Mouse (Mus musculus) stomach, embryonic 16.5 days (tissue): ENCODE data around the gene Plppr3. TPM values are rescaled to one million over a fixed set of nuclear protein-coding genes. Genes with fewer than 3 reads are reported as not detected.

Experiments used
- ATAC-seq: fragments of 200-750 bp; cut with Nextera tagmentation; 2 replicates; pipeline ENCODE4 v1.8.0; 2017; ENCODE audit warnings: moderate number of reproducible peaks, moderate TSS enrichment; ENCODE audit not compliant: insufficient read depth, low FRiP score
- H3K27ac ChIP-seq: fragments of 300-500 bp; sonication (generic); 2 replicates; pipeline ENCODE4 v1.5.1; 2014; ENCODE audit warnings: low read length
- H3K27me3 ChIP-seq: fragments of 300-500 bp; sonication (generic); 2 replicates; pipeline ENCODE4 v1.6.1; 2014; ENCODE audit warnings: low read length, control low read depth, mixed read lengths; ENCODE audit not compliant: control insufficient read depth, insufficient read depth
- H3K36me3 ChIP-seq: fragments of 300-500 bp; sonication (generic); 2 replicates; pipeline ENCODE4 v1.6.1; 2014; ENCODE audit warnings: low read length; ENCODE audit not compliant: control insufficient read depth, insufficient read depth
- H3K4me1 ChIP-seq: fragments of 300-500 bp; sonication (generic); 2 replicates; pipeline ENCODE4 v1.6.1; 2014; ENCODE audit warnings: low read length, control low read depth, mixed read lengths; ENCODE audit not compliant: control insufficient read depth, insufficient read depth
- H3K4me2 ChIP-seq: fragments of 300-500 bp; sonication (generic); 2 replicates; pipeline ENCODE4 v1.6.1; 2014; ENCODE audit warnings: low read depth, low read length, mixed read lengths
- H3K4me3 ChIP-seq: fragments of 300-500 bp; sonication (generic); replicated peaks from 2 replicates; pipeline ENCODE4 v1.5.1; 2014; ENCODE audit warnings: mild to moderate bottlenecking, low read length
- H3K9ac ChIP-seq: fragments of 300-500 bp; sonication (generic); 2 replicates; pipeline ENCODE4 v1.6.1; 2014; ENCODE audit warnings: low read length
- H3K9me3 ChIP-seq: fragments of 300-500 bp; sonication (generic); replicated peaks from 2 replicates; pipeline ENCODE4 v1.6.1; 2016; ENCODE audit warnings: low read length, control low read depth; ENCODE audit not compliant: control insufficient read depth
- WGBS: fragments of 180-500 bp; shearing (Covaris S2); extraction: QIAGEN DNeasy Blood & Tissue Kit; methylation state at CpG from one replicate; pipeline ENCODE4 v1.1.7; 2014; 5-methylcytosine and 5-hydroxymethylcytosine counted together
- microRNA-seq: library from miRNA; unstranded; fragments of <30 nt; microRNA quantifications from one replicate; pipeline ENCODE4, GENCODE M21; 2016
- polyA plus RNA-seq: library from polyadenylated mRNA; unstranded; fragments of >200 nt; fragmentation: Nextera tagmentation; extraction: Ambion mirVana; gene quantifications from 2 replicates; pipeline ENCODE4 v1.2.1, GENCODE M21; 2015

Gene Plppr3
- polyA plus RNA-seq, 1 experiment from 2014 or later: 28.7 TPM

DNA sequence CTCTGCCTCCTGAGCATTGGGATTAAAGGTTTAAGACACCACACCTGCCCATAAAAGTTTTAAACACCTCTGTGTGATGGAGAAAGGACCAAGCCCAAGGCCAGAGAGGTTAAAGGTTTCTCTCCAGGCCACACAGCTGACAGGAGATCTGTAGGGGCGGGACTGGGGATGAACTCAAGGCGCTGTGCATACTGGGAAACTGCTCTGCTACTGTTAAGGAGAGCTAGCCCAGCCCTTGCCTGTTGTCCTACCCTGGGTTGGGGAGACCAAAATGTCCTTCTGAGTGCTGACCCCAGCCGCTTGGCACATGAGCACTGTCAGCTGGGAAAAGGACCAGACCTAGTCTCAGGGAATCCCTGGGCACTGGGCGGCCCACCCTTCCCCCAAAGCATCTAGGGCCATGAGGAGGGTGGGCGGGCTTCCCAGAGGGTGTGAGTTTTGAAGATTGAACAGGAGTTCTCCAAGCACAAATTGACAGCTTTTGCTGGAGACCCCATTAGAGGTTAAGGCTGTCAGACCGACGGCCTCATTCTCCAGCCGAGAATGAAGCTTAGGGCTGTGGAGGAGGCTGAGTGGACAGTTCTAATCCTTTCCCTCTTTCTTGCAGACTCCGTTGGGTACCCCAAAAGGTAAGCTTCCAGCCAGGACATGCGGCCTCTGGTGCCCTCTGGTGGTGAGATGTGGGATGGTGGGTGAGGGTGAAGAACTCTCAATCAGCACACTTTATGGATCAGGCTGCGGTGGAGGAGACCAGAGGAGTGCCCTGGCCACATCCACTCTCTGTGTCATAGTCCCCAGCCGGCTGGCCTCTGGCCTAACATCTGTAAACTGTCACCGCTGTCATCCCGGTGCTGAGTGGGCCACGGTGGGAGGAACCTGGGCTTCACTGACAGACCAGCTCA, 62.4 kb downstream of the Plppr3 start:
- no peak overlapping the region for H3K4me2 ChIP-seq
- H3K36me3 ChIP-seq: 0 out of 2 replicates have a peak, but pooled peaks cover 4% of the 10 kb centered on the region
- peak; percentile 51; the same call in 1 of the 2 replicates for ATAC-seq
- H3K4me1 ChIP-seq: 0 out of 2 replicates have a peak, but pooled peaks cover 2% of the 10 kb centered on the region
- WGBS: 29% methylated on average over 15 of the region's 15 CpGs
- H3K27ac ChIP-seq: no peak overlapping the region
- H3K9ac ChIP-seq: no peak overlapping the region
- H3K9me3 ChIP-seq: no peaks in the 10 kb centered on the region
- H3K27me3 ChIP-seq: no peaks in the 10 kb centered on the region
- H3K4me3 ChIP-seq: no peak overlapping the region

Small RNAs within 50 kb of the gene (microRNA-seq; reads per million reads assigned to microRNA genes)
- gene Mir6910: not detected

Other genes starting within 250 kb of the Plppr3 start
- gene Shc2, start 236.7 kb downstream of the Plppr3 start, polyA plus RNA-seq: 3.0 and 3.2 TPM in 2 replicates
- not detected in 2 replicates for gene Odf3l2, start 228.9 kb downstream of the Plppr3 start, polyA plus RNA-seq
- gene Madcam1, start 210.1 kb downstream of the Plppr3 start, polyA plus RNA-seq: 33.7 and 41.9 TPM in 2 replicates
- gene Tpgs1, start 205.3 kb downstream of the Plppr3 start, polyA plus RNA-seq: 47.4 and 53.2 TPM in 2 replicates
- 84.6 and 86.3 TPM in 2 replicates for gene Cdc34, start 192.4 kb downstream of the Plppr3 start, polyA plus RNA-seq
- 0.31 and 0.44 TPM in 2 replicates for gene Gzmm, start 185.6 kb downstream of the Plppr3 start, polyA plus RNA-seq
- gene Bsg, start 170.1 kb downstream of the Plppr3 start, polyA plus RNA-seq: 983 and 1,041 TPM in 2 replicates
- gene Hcn2, start 158.0 kb downstream of the Plppr3 start, polyA plus RNA-seq: not detected in 2 replicates
- 33.3 and 40.9 TPM in 2 replicates for gene Polrmt, start 128.1 kb downstream of the Plppr3 start, polyA plus RNA-seq
- gene Fgf22, start 119.6 kb downstream of the Plppr3 start, polyA plus RNA-seq: 0.37 and 0.50 TPM in 2 replicates
- 29.9 and 34.8 TPM in 2 replicates for gene Rnf126, start 107.7 kb downstream of the Plppr3 start, polyA plus RNA-seq
- gene Fstl3, start 97.4 kb downstream of the Plppr3 start, polyA plus RNA-seq: 18.1 and 23.1 TPM in 2 replicates
- gene Prss57, start 83.7 kb downstream of the Plppr3 start, polyA plus RNA-seq: 0.55 and 0.72 TPM in 2 replicates
- 56.8 and 58.0 TPM in 2 replicates for gene Palm, start 81.1 kb downstream of the Plppr3 start, polyA plus RNA-seq
- 50.6 and 62.3 TPM in 2 replicates for gene Misp, start 53.6 kb downstream of the Plppr3 start, polyA plus RNA-seq
- 268 and 308 TPM in 2 replicates for gene Ptbp1, start 20.2 kb downstream of the Plppr3 start, polyA plus RNA-seq
- 4.1 and 7.2 TPM in 2 replicates for gene Prtn3, start 158 bp downstream of the Plppr3 start, polyA plus RNA-seq
- 6.3 and 9.8 TPM in 2 replicates for gene Elane, start 11.6 kb upstream of the Plppr3 start, polyA plus RNA-seq
- gene Cfd, start 16.2 kb upstream of the Plppr3 start, polyA plus RNA-seq: not detected in 2 replicates
- gene Med16, start 34.3 kb upstream of the Plppr3 start, polyA plus RNA-seq: 39.6 and 42.3 TPM in 2 replicates
- 4.1 TPM in 1 of 2 replicates, not detected in the other for gene Gm26602, start 36.2 kb upstream of the Plppr3 start, polyA plus RNA-seq
- gene Kiss1r, start 42.3 kb upstream of the Plppr3 start, polyA plus RNA-seq: 0.89 and 0.97 TPM in 2 replicates
- 160 and 176 TPM in 2 replicates for gene R3hdm4, start 46.6 kb upstream of the Plppr3 start, polyA plus RNA-seq
- 4.9 and 5.2 TPM in 2 replicates for gene Arid3a, start 52.4 kb upstream of the Plppr3 start, polyA plus RNA-seq
- 76.7 and 86.9 TPM in 2 replicates for gene Wdr18, start 85.5 kb upstream of the Plppr3 start, polyA plus RNA-seq
- gene Grin3b, start 96.1 kb upstream of the Plppr3 start, polyA plus RNA-seq: 0.21 and 0.45 TPM in 2 replicates
- 5.6 TPM in 2 replicates for gene Tmem259, start 109.7 kb upstream of the Plppr3 start, polyA plus RNA-seq
- gene Cnn2, start 114.0 kb upstream of the Plppr3 start, polyA plus RNA-seq: 333 and 334 TPM in 2 replicates
- gene Abca7, start 121.9 kb upstream of the Plppr3 start, polyA plus RNA-seq: 6.3 and 7.4 TPM in 2 replicates
- 7.8 and 9.7 TPM in 2 replicates for gene Arhgap45, start 142.0 kb upstream of the Plppr3 start, polyA plus RNA-seq
- 174 and 180 TPM in 2 replicates for gene Polr2e, start 165.2 kb upstream of the Plppr3 start, polyA plus RNA-seq
- 445 and 507 TPM in 2 replicates for gene Gpx4, start 172.5 kb upstream of the Plppr3 start, polyA plus RNA-seq
- 17.2 and 19.0 TPM in 2 replicates for gene Sbno2, start 230.9 kb upstream of the Plppr3 start, polyA plus RNA-seq
- gene Stk11, start 241.2 kb upstream of the Plppr3 start, polyA plus RNA-seq: 14.5 and 14.8 TPM in 2 replicates